Mouse (Mus musculus): Measurements from ENCODE around the gene Usp2. TPM values are rescaled to one million over a fixed set of nuclear protein-coding genes. Genes with fewer than 3 reads are reported as not detected.

Gene Usp2
- total RNA-seq, 2 experiments from 2014 or later, result 102 to 133 TPM

GRCm38 (mm10) chr9:44075276-44075995, 8.6 kb downstream of the Usp2 start:
- DNase-seq, result no peak

GRCm38 (mm10) chr9:44075996-44076763, 9.4 kb downstream of the Usp2 start:
- no peak for DNase-seq

GRCm38 (mm10) chr9:44076764-44077120, 9.9 kb downstream of the Usp2 start:
- DNase-seq, result peak; percentile 80

- no peak for DNase-seq
These were observed 10.6 kb downstream of the Usp2 start for GRCm38 (mm10) chr9:44077266-44077910.

GRCm38 (mm10) chr9:44078136-44078797, 11.4 kb downstream of the Usp2 start:
- DNase-seq, result no peak

GRCm38 (mm10) chr9:44078955-44079756, 12.3 kb downstream of the Usp2 start:
- peak; percentile 84 for DNase-seq

- no peak for DNase-seq
These were observed 13.4 kb downstream of the Usp2 start for GRCm38 (mm10) chr9:44079997-44080780.

- DNase-seq, result no peak
These were observed 14.1 kb downstream of the Usp2 start for GRCm38 (mm10) chr9:44080953-44081352.

- no peak for DNase-seq
These were observed 14.8 kb downstream of the Usp2 start for GRCm38 (mm10) chr9:44081581-44081980.

- DNase-seq, result no peak
These were observed 15.4 kb downstream of the Usp2 start for GRCm38 (mm10) chr9:44082266-44082665.

- DNase-seq, result no peak
These were observed 16.7 kb downstream of the Usp2 start for GRCm38 (mm10) chr9:44083392-44084121.

GRCm38 (mm10) chr9:44084236-44084635, 17.4 kb downstream of the Usp2 start:
- DNase-seq, result no peak

- peak; percentile 98 for DNase-seq
These were observed 17.9 kb downstream of the Usp2 start for GRCm38 (mm10) chr9:44084659-44085229.

GRCm38 (mm10) chr9:44085276-44085675, 18.5 kb downstream of the Usp2 start:
- no peak for DNase-seq

- DNase-seq, result peak; percentile 59
These were observed 19.2 kb downstream of the Usp2 start for GRCm38 (mm10) chr9:44085741-44086665.

GRCm38 (mm10) chr9:44086960-44087359, 20.1 kb downstream of the Usp2 start:
- no peak for DNase-seq

GRCm38 (mm10) chr9:44087761-44088455, 21.1 kb downstream of the Usp2 start:
- DNase-seq, result peak; percentile 38

Data from gastrocnemius, postnatal 10 days (tissue).